Mouse (Mus musculus): ENCODE data around the gene Lcp2.
A peak's percentile ranks its signal among the peaks of the same experiment; 100 is the strongest.

The Lcp2 gene

GRCm38 (mm10) chr11:34046767-34047541 lies at the start of gene Lcp2:
TSS of gene Lcp2 (plus strand) at chr11:34046920.
- DNase-seq (ENCODE audit: low read depth, low spot score): peak; percentile 22

DNA sequence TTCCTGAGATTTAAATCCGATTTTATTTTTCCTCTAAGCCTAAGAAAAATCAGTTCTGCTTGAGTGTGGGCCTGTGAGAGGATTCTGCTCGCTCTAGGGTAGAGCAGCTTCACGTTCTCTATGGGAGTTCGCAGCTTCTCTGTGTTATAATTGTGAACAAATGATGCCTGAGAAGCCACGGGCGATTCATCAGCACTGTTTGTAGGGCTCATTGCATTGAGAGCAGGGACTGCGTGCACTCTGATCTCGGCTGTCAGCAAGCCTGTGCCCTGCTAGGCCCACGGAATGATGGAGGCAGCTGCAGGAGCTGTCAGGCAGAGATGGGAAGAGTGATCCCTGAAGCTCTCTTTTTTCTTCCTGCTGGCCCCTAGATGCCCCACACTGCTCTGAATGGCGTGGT lies 48.5 kb upstream of the Lcp2 start:
- no peak for DNase-seq (ENCODE audit: low read depth, low spot score)

DNA sequence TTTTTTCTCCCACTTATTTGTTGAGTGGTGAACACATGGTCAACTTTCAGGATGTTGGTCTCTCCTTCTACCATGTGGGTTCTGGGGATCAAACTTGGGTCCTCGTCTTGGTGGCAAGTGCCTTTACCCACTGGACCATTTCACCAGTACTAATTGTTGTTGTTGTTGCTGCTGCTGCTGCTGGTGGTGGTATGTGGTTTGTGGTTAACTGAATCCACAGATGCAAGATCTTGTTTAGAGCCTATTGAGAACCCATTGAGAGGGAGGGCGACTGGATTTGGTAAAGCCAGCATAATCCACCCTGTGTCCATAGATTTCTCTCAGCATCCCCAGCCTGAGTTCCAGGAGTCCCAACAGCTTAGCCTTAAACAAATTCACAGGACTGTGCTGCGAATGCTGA lies 46.3 kb upstream of the Lcp2 start:
- no peak for DNase-seq (ENCODE audit: low read depth, low spot score)

DNA sequence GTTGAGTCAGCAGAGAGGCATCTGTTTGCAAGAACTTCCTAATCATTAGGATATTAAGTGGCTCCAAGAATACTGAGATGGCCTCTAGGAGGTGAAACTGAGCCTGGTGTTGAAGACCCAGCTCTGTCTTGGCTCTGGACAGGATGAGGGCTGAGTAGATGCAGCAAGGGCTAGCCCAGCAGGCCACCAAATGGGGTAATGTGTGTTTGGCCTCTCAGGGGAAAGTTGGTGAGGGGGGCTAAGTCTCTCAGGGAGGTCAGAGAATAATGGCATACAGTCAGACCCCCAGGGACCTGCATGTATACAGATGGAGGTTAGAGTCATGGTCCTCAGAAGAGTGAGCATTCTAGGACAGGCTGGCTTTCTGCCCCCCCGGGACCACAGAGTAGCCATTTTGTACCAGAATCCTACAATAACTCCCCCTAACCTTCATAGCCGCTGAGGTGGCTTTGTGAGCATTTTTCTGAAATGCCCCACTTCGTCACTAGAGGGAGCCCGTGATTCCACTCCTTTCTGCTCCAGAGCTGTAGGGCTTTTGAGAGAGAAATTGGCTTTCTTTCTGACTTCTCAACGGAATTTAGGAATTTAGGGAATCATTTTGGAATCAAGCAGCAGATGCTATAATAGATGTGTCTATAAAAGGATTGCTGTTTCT lies 44.7 kb upstream of the Lcp2 start:
- no peak for DNase-seq (ENCODE audit: low read depth, low spot score)

DNA sequence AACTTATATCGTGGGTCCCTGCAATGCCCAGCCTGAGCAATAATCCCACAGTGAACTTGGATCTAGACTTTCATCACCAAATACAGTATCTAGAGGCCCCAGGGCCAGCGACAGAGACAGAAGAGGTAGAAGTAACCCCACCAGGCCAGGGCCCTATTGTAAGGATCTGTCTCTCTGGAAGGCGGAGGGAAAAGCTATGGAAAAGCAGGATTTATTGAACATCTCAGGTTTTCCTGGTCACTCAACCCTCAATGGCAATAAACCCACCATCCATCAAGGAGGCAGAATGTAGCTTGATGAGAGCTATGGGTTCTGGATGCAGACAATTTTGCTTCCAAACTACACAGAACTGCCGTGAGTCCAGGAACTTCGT lies 44.1 kb upstream of the Lcp2 start:
- DNase-seq (ENCODE audit: low read depth, low spot score): no peak

DNA sequence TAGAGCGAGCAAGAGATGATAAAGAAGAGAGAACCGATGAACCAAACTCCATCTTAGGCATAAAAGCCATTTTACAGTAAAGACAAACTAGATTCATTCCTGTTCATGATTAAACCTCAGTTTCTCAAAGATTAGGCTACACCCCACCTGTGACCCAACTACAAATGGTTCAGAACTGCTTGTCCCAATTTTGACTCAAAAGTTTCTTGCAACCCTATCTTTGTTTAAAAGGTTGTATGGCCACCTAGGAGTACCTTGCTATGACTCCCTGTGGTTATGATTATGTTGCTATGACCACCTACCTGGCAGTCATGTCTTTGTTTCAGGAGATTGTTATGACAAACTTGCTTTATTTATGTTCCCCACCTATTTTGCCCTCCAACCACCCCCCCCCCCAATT lies 39.1 kb upstream of the Lcp2 start:
- no peak for DNase-seq (ENCODE audit: low read depth, low spot score)

GRCm38 (mm10) chr11:34008214-34008613 lies 38.5 kb upstream of the Lcp2 start:
- DNase-seq (ENCODE audit: low read depth, low spot score): no peak

DNA sequence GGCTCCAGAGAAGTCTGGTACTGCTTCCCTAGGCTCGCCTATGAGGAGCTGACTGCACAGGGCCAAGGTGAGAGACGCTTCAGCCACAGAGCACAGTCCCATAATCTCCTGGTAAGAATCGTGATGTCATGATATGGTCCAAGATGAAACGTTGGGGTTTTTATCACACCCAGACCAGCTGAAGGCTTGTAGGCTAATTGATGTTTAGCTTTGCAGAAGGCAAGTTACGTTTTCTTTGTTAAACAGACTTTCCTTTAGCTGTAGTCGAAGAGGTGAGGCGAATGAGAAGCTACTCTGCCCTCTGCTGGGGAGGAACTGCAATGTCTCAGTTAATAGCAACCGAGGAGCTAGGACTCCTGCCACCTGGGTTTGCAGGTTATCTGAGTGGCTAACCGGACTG lies 38.0 kb upstream of the Lcp2 start:
- peak; percentile 22 for DNase-seq (ENCODE audit: low read depth, low spot score)

- DNase-seq (ENCODE audit: low read depth, low spot score): no peak
These were observed 37.2 kb upstream of the Lcp2 start for GRCm38 (mm10) chr11:34009316-34010087.

DNA sequence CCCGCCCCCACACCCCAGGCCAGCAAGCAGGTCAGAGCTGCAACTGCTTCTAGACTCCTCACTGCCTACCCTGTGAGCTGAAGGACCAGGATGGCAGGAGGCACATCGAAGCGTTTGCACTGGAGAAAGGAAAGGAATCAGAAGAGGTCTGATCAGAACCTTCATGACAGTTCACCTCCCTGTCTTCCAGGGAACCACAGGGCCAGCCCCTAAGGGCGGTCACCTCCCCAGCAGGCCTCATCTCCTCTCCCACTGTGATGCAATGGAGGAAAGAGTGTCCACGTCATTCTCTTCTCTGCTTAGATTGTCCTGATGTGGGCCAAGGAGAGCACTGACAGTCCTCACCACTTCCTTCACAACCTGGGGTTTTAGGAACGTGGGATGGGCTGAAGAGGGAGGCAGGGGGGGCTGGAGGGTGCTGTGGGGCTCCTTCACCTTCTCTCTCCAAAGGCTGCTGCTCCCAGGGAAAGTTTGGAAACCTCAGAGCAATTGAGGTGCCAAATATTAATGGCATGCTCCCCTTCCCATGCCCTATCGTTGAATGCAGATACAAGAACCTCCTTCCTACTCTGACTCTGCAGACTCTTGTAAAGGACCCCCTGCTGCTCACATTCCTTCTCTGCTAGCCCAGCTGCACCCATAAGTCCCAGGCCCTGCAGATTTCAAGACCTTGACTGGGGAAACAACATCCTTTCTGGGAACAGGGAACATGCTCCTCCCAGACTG lies 36.4 kb upstream of the Lcp2 start:
- no peak for DNase-seq (ENCODE audit: low read depth, low spot score)

GRCm38 (mm10) chr11:34010859-34011172 lies 35.9 kb upstream of the Lcp2 start:
- DNase-seq (ENCODE audit: low read depth, low spot score): peak; percentile 44

DNA sequence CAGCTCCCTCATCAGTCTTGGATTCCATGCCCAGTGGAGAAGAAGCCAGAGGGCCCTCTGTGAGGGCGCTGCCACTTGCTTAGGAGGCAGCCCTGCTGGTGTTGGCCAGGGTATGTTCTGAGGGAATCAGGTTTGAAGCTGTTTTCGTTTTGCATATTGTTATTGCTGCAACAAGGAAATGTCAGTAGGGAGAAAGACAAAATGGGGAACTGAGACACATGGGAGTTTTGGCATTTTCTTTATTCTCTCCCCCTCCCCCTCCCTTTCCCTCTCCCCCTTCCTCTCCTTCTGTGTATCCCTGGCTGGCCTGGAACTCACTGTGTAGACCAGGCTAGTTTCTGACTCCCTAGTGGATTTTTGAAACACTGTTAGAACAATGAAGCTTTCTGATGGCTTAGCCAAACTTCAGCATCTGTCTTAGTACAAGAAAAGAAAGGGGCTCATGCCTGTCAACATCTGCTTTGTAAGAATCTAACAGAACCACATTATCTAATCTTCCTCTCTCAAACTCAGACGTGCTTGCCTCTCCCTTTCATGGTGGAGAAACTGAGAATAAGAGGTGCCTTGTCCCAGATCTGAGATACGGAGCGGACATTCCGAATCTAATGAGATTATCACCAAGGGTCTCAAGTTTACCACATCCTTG lies 34.6 kb upstream of the Lcp2 start:
- DNase-seq (ENCODE audit: low read depth, low spot score): no peak

DNA sequence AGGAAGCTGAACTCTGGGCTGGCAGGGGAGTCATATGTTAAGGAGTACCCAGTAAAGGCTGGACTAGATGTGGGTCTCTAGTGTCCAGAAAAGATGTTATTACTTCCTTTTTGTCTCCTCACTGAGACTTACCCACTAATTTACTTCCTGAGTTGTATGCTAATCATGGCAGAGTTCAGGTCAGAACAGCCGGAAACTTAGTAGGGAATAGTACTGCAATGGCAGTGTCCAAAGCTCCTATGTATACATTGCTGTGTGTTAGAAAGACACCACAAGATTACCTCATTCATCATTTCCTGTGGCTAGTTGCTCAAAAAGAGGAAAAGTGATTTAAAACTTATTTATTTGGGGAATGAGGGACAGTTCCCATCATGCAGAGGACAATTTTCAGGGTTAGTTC lies 21.6 kb upstream of the Lcp2 start:
- DNase-seq (ENCODE audit: low read depth, low spot score): no peak

DNA sequence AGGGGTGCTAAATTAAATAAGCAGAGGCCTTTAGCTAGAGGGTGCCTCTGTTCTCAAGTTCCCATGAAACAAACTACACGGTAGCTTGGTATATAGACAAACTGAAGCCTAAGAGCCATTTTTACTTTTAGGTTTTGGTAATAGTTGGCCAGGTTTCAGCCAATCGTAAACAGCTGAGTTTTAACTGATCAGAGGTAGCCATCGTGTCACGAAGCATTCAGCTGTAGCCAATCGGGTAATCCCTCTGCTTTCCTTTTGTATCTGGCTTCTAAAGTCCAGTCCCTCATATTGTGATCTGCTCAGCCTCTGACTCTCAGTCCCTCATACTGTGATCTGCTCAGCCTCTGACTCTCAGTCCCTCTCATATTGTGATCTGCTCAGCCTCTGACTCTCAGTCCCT lies 17.1 kb upstream of the Lcp2 start:
- DNase-seq (ENCODE audit: low read depth, low spot score): no peak

- peak; percentile 27 for DNase-seq (ENCODE audit: low read depth, low spot score)
These were observed 15.5 kb upstream of the Lcp2 start for GRCm38 (mm10) chr11:34031015-34031805.

- DNase-seq (ENCODE audit: low read depth, low spot score): peak; percentile 77
These were observed 12.7 kb upstream of the Lcp2 start for GRCm38 (mm10) chr11:34034008-34034505.

DNA sequence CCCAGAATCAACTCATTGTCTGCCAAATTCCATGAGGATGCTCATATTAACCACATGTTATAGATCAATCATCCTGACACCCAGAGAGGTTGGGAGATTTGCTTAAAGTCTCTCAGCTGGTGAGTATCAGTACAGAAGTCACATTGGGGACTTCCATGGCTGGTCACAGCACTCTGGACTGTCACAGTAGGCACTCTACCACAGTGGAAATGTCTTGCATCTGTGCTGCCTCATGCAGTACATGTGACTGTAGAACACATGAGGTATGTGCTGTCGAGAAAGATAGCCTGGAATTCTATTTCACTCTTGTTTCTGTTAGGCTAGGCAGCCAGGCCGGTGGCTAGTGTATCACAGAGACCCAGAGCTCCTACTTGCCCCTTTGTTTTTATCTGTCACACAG lies 11.9 kb upstream of the Lcp2 start:
- DNase-seq (ENCODE audit: low read depth, low spot score): no peak

DNA sequence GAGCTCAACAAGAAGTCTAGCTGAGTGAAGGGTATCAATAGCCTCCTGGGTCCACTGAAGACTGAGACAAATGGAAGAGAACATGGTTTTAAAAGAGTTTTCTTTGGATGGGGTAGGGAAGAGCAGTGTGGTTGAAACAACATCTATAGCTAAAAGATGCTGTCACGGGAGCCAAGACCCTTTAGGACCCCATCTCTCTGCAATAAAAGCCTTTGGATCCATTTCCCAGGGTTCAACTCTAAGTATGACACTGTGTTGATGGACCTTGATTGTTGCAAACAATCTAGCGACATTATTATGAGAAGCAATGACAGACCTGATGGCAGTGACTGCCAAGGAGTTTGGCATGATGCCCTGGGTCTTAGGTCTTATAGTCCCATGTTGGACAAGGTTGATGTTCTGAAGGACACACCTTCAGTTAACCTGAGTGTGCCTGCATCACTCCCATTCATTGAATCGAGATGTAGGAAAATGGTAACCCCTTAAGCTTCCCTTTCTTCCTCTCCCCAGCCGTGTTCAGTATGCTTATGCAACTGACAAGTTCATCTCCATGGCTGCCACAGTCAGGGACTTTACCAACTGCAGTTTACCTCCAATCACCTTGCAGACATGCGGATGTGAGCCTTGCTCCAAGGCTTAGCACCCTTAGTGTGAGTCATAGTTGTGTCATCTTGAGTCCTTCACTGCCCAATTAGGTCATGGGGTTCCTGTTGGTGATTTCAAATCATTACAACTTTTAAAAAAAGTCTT lies 10.6 kb upstream of the Lcp2 start:
- DNase-seq (ENCODE audit: low read depth, low spot score): no peak

DNA sequence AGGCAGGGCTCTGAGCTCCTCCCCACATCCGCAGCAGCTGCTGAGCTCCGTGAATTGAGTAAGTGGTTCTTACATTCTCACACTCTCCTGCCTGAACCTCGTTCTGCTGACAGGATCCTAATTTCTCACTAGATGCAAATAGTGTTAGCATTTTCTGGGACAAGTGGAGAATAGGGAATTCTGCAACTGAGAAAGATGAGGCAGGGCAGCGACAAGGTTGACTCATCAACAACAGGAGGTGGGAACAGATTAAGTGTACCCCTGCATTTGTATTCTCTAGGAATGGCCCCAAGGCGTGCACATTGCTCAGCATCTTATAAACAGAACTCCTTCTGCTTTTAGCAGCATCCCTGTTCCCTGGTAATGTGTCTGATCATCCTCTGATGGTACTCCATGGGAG lies 6.7 kb upstream of the Lcp2 start:
- peak; percentile 10 for DNase-seq (ENCODE audit: low read depth, low spot score)

DNA sequence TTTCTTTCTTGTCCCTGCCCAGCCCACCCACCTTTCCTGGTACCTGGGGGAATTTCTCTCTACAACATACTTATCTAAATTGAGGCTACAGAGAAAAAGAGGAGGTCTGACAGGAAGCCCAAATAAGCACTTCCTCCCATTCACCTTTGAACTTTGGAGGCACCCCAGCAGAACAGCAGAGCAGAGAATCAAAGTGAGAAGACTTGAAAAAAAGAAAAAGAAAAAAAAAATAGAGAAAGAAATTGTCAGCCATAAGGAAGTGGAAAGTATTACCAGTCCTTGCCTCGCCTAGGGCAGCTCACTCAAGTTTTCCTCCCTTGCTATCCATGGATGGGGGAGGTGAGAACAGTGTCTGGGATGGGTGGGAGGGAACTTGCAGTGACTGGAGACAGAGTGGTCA lies 3.9 kb upstream of the Lcp2 start:
- DNase-seq (ENCODE audit: low read depth, low spot score): no peak

Data from telencephalon, adult 2 months (tissue).